Mouse (Mus musculus) gastrocnemius, postnatal 10 days (tissue): ENCODE results near the gene Zfp648. TPM values are rescaled to one million over a fixed set of nuclear protein-coding genes. Genes with fewer than 3 reads are reported as not detected.

ENCODE experiments used
- DNase-seq: peaks from one replicate; pipeline ENCODE4 v3.0.0; 2021; ENCODE audit warnings: mixed read lengths
- long read RNA-seq, 2 experiments: library from polyadenylated mRNA; stranded (forward); transcript quantifications; one replicate each; pipeline ENCODE4 v2.0.0; 2021
- total RNA-seq, 2 experiments: library from RNA; stranded (reverse); gene quantifications; 2 replicates each; pipeline ENCODE4 v1.2.3; 2021

Zfp648 gene
- total RNA-seq, result not detected
- long read RNA-seq, experiment 1, result 0 reads
- long read RNA-seq, experiment 2, result 0 reads

- DNase-seq, result no peak
Observed at GRCm38 (mm10) chr1:154200955-154201722, at the start of gene Zfp648. Zfp648 (plus strand) TSS chr1:154201187.

GRCm38 (mm10) chr1:154152539-154152938 is 48.4 kb upstream of the Zfp648 start:
- no peak for DNase-seq

- no peak for DNase-seq
Observed at GRCm38 (mm10) chr1:154153800-154154199, 47.2 kb upstream of the Zfp648 start.

- DNase-seq, result no peak
Observed at GRCm38 (mm10) chr1:154156177-154157062, 44.6 kb upstream of the Zfp648 start.

- DNase-seq, result no peak
Observed at GRCm38 (mm10) chr1:154157131-154157530, 43.9 kb upstream of the Zfp648 start.

- DNase-seq, result no peak
Observed at GRCm38 (mm10) chr1:154167696-154168095, 33.3 kb upstream of the Zfp648 start.

- no peak for DNase-seq
Observed at GRCm38 (mm10) chr1:154175334-154175733, 25.7 kb upstream of the Zfp648 start.

GRCm38 (mm10) chr1:154177781-154178180 is 23.2 kb upstream of the Zfp648 start:
- DNase-seq, result no peak

GRCm38 (mm10) chr1:154178541-154179155 is 22.3 kb upstream of the Zfp648 start:
- DNase-seq, result no peak

GRCm38 (mm10) chr1:154180952-154181351 is 20.0 kb upstream of the Zfp648 start:
- DNase-seq, result peak; percentile 73

- no peak for DNase-seq
Observed at GRCm38 (mm10) chr1:154182396-154183076, 18.5 kb upstream of the Zfp648 start.

GRCm38 (mm10) chr1:154183077-154183751 is 17.8 kb upstream of the Zfp648 start:
- DNase-seq, result no peak

- DNase-seq, result no peak
Observed at GRCm38 (mm10) chr1:154188229-154188628, 12.8 kb upstream of the Zfp648 start.

GRCm38 (mm10) chr1:154188631-154189030 is 12.4 kb upstream of the Zfp648 start:
- DNase-seq, result no peak

GRCm38 (mm10) chr1:154189842-154190530 is 11.0 kb upstream of the Zfp648 start:
- DNase-seq, result peak; percentile 55

- no peak for DNase-seq
Observed at GRCm38 (mm10) chr1:154198896-154199295, 2.1 kb upstream of the Zfp648 start.

GRCm38 (mm10) chr1:154202580-154202979 is 1.6 kb downstream of the Zfp648 start:
- DNase-seq, result no peak

GRCm38 (mm10) chr1:154203386-154203785 is 2.4 kb downstream of the Zfp648 start:
- no peak for DNase-seq

GRCm38 (mm10) chr1:154204652-154205573 is 3.9 kb downstream of the Zfp648 start:
- DNase-seq, result no peak

GRCm38 (mm10) chr1:154219991-154220390 is 19.0 kb downstream of the Zfp648 start:
- no peak for DNase-seq
